Mouse (Mus musculus): Measurements from ENCODE around the gene Slc25a24.

GRCm38 (mm10) chr3:109122641-109123530, at the start of gene Slc25a24:
- TF ChIP-seq CTCF (IDR thresholded peaks at IDR 0.05; ENCODE audit: control insufficient read depth, insufficient read depth, low read length) (no peak), POLR2A (IDR thresholded peaks at IDR 0.05; ENCODE audit: borderline replicate concordance, control insufficient read depth, low read depth, low read length) (no peak; the same call in 1 of the 2 replicates)
